ENCODE assay signal across 1 mouse cellular context in genomic region chr17:71683281-71683680, GRCm38 (mm10).
TF ChIP-seq lines count a peak whose summit lies in the region.

No protein-coding gene starts in this region.

TF ChIP-seq in CH12.LX, 34 proteins besides CTCF, POLR2A, EP300 and RAD21 (continued from another document):
- TF ChIP-seq CHD1 (IDR thresholded peaks at IDR 0.05; ENCODE audit: low read depth, low read length) (no peak), USF1 (IDR thresholded peaks at IDR 0.05; ENCODE audit: low read depth, low read length) (no peak), MXI1 (IDR thresholded peaks at IDR 0.05; ENCODE audit: low read depth, low read length) (no peak), GABPA (IDR thresholded peaks at IDR 0.05; ENCODE audit: insufficient replicate concordance, low read depth, low read length) (no peak), KAT2A (IDR thresholded peaks at IDR 0.05; ENCODE audit: insufficient replicate concordance, low read length) (no peak), E2F4 (IDR thresholded peaks at IDR 0.05; ENCODE audit: insufficient replicate concordance, low read depth, low read length) (no peak), BHLHE40 (IDR thresholded peaks at IDR 0.05; ENCODE audit: low read depth, low read length) (no peak), MEF2A (IDR thresholded peaks at IDR 0.05; ENCODE audit: borderline replicate concordance, low read depth, low read length) (no peak), TCF12 (IDR thresholded peaks at IDR 0.05; ENCODE audit: low read depth, low read length) (no peak), NRF1 (IDR thresholded peaks at IDR 0.05; ENCODE audit: low read depth, low read length) (no peak), UBTF (IDR thresholded peaks at IDR 0.05; ENCODE audit: low read depth, low read length) (no peak), SIN3A (IDR thresholded peaks at IDR 0.05; ENCODE audit: low read length) (no peak), MAZ (IDR thresholded peaks at IDR 0.05; ENCODE audit: low read depth, low read length) (no peak), USF2 (conservative IDR thresholded peaks at IDR 0.05; ENCODE audit: low read depth, low read length) (no peak), ETS1 (conservative IDR thresholded peaks at IDR 0.05; ENCODE audit: low read depth, low read length) (no peak)
TF ChIP-seq in CH12.LX: peak in this region for 0.
